Mouse (Mus musculus): Measurements from ENCODE around the gene Fxyd5. TPM values are rescaled to one million over a fixed set of nuclear protein-coding genes. Genes with fewer than 3 reads are reported as not detected.

The Fxyd5 gene
- polyA plus RNA-seq, 1 experiment from 2014 or later, result 10.2 TPM

DNA sequence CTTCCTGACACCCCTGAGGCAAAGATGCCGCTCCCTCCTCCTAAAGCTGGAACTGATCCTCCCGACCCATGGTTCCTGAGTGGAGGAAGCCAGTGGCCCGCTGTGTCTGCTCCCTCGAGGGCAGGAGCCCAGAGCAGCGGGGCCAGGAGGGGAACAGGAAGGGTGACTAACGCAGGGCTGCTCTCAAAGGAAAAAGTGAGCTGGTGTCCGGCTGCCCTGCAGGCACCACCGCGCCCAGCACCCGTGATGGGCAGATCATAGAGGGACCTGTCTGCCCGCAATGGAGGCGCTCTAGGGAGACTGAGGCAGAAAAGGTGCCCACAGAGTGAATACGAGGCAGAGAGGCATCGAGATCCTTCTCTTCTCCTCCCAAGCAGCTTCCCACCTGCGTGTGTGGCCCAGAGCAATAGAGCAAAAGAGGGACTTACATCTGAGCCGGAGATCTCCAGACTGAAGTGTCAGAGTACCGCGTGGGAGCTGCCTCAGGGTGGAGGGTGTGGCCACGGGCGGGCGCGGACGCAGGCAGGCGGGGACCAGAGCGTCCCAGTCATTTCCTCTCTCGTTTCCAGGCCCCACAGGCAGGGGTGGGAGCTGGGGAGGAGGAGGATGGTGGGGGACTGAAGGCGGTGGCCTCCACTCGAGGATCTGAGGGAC, 492 bp downstream of the Fxyd5 start:
- 3% methylated on average over 28 of the region's 28 CpGs for WGBS
- Histone ChIP-seq H3K27ac (ENCODE audit: low read depth, low read length) (no peak overlapping the region), H3K4me1 (replicated peaks; ENCODE audit: control insufficient read depth, insufficient read depth, low read length) (0 out of 2 replicates have a peak, but pooled peaks cover 2% of the 10 kb centered on the region), H3K27me3 (ENCODE audit: control insufficient read depth, insufficient read depth, low read length) (peaks cover 16% of the 10 kb centered on the region), H3K4me2 (ENCODE audit: low read depth, low read length, severe bottlenecking) (peak overlapping the region; percentile 39), H3K4me3 (ENCODE audit: low read depth, low read length) (no peak overlapping the region), H3K36me3 (ENCODE audit: control insufficient read depth, insufficient read depth, low read length) (no peaks in the 10 kb centered on the region), H3K9me3 (ENCODE audit: control insufficient read depth, low read length) (no peaks in the 10 kb centered on the region), H3K9ac (ENCODE audit: low read length) (no peak overlapping the region)
- ATAC-seq (replicated peaks; ENCODE audit: low FRiP score), result no peak
- DNase-seq (ENCODE audit: low spot score), result no peak

DNA sequence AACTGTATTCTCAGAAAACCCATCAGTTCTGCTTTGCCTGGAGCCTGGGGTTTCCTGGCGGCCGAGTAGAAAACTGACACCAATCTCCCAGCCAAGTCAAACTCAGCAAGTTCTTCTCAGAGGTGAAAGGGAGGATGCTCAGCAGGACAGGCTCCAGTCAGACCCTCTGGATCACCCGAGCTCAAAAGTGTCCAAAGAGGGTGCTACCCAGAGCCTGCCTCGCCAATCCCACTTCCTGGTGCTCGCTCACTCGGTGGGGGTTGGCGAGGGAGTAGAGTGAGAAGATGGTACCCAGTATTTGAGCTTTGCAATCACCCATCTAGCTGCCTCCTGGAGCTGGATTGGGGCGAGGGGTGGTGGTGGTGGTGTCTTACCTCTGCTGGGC, 1.3 kb downstream of the Fxyd5 start:
- no peak overlapping the region for H3K4me2 ChIP-seq (ENCODE audit: low read depth, low read length, severe bottlenecking)

DNA sequence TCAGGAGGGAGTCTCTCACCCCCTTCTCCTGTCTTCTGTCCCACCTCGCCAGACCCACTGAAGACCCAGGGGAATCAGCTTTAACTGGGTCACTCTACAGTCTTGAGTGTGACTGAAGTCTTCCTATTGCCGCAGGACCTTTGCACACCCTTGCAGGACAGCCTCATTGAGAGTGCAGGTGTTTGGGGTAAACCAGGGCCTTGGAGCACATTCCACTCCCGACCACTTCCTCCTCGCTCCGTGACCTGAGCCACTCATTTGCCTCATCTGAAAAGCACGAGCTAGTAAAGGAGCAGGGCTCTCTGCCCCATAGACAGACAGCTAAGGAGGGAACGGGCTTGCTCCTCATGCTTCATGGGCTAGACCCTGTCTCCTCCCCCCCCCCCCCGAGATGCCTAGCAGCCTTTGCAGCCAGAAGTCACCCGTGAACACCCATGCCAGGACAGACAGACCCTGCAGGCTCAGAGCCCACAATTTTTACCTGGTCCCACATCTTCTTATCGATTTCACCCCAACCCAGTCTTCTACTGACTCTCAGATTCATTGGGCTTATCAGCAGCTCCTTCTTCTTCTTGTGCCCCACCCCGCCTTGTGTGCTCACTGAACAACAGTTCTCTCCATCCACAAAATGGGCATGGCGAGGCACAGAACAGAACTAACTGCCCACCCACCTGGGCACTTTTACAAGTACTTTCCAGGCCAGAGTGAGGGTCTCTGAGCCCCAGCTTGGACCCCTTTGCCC, 1.8 kb downstream of the Fxyd5 start:
- 0 out of 2 replicates have a peak, but pooled peaks cover 2% of the 10 kb centered on the region for H3K4me1 ChIP-seq (replicated peaks; ENCODE audit: control insufficient read depth, insufficient read depth, low read length)
- no peak for DNase-seq (ENCODE audit: low spot score)
- H3K9me3 ChIP-seq (ENCODE audit: control insufficient read depth, low read length), result no peaks in the 10 kb centered on the region
- no peak for ATAC-seq (replicated peaks; ENCODE audit: low FRiP score)
- no peak overlapping the region for H3K4me2 ChIP-seq (ENCODE audit: low read depth, low read length, severe bottlenecking)
- peaks cover 16% of the 10 kb centered on the region for H3K27me3 ChIP-seq (ENCODE audit: control insufficient read depth, insufficient read depth, low read length)
- no peak overlapping the region for H3K27ac ChIP-seq (ENCODE audit: low read depth, low read length)
- no peaks in the 10 kb centered on the region for H3K36me3 ChIP-seq (ENCODE audit: control insufficient read depth, insufficient read depth, low read length)
- no peak overlapping the region for H3K4me3 ChIP-seq (ENCODE audit: low read depth, low read length)
- WGBS, result 83% methylated on average over 12 of the region's 12 CpGs
- no peak overlapping the region for H3K9ac ChIP-seq (ENCODE audit: low read length)

More for the DNA sequence above, 1.3 kb downstream of the Fxyd5 start:
- DNase-seq (ENCODE audit: low spot score), result no peak
- 0 out of 2 replicates have a peak, but pooled peaks cover 2% of the 10 kb centered on the region for H3K4me1 ChIP-seq (replicated peaks; ENCODE audit: control insufficient read depth, insufficient read depth, low read length)
- no peak for ATAC-seq (replicated peaks; ENCODE audit: low FRiP score)
- no peak overlapping the region for H3K27ac ChIP-seq (ENCODE audit: low read depth, low read length)
- no peak overlapping the region for H3K9ac ChIP-seq (ENCODE audit: low read length)
- H3K27me3 ChIP-seq (ENCODE audit: control insufficient read depth, insufficient read depth, low read length), result peaks cover 16% of the 10 kb centered on the region
- no peak overlapping the region for H3K4me3 ChIP-seq (ENCODE audit: low read depth, low read length)
- no peaks in the 10 kb centered on the region for H3K36me3 ChIP-seq (ENCODE audit: control insufficient read depth, insufficient read depth, low read length)
- H3K9me3 ChIP-seq (ENCODE audit: control insufficient read depth, low read length), result no peaks in the 10 kb centered on the region
- 38% methylated on average over 8 of the region's 8 CpGs for WGBS

DNA sequence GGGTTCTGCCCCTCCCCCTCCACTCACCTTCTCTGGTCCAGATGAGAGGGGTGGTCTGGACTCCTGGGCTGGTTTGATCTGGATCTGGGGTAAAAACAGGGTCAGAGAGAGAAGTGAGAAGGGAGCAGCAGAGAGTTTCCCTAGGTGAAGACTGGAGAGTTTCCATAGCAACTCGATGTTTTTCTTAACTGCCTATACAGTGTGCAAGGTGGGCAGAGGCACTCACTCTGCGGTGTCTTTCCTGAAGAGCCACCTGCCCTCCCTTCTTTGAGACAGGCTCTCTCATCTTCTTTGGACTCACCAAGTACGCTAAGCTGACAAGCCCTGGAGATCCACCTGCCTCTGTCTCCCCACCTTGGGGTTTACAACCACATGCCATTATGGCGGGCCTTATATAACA, 3.3 kb downstream of the Fxyd5 start:
- Histone ChIP-seq H3K36me3 (ENCODE audit: control insufficient read depth, insufficient read depth, low read length) (no peaks in the 10 kb centered on the region), H3K9ac (ENCODE audit: low read length) (no peak overlapping the region), H3K4me2 (ENCODE audit: low read depth, low read length, severe bottlenecking) (no peak overlapping the region), H3K4me3 (ENCODE audit: low read depth, low read length) (no peak overlapping the region), H3K9me3 (ENCODE audit: control insufficient read depth, low read length) (no peaks in the 10 kb centered on the region), H3K4me1 (replicated peaks; ENCODE audit: control insufficient read depth, insufficient read depth, low read length) (0 out of 2 replicates have a peak, but pooled peaks cover 2% of the 10 kb centered on the region), H3K27ac (ENCODE audit: low read depth, low read length) (no peak overlapping the region), H3K27me3 (ENCODE audit: control insufficient read depth, insufficient read depth, low read length) (peaks cover 16% of the 10 kb centered on the region)
- ATAC-seq (replicated peaks; ENCODE audit: low FRiP score) (no peak), DNase-seq (ENCODE audit: low spot score) (no peak)
- 93% methylated on average over 4 of the region's 4 CpGs for WGBS

DNA sequence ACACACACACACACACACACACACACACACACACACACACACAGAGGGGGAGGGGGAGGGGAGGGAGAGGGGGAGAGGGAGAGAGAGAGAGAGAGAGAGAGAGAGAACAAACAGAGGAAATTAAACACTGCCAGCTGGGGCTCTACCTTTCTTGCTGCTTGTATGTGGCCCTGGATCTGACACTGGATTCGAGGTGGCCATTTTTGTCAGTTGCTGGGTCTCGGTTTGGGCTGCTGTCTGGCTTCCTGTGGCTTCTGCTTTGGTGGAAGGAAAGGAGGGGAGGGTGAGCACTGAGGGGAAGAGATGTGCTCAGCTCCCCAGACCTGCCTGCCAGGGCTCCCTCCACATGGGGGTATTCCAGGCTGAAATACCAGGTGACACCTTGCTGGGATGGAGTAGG, 4.6 kb downstream of the Fxyd5 start:
- Histone ChIP-seq H3K4me3 (ENCODE audit: low read depth, low read length) (no peak overlapping the region), H3K36me3 (ENCODE audit: control insufficient read depth, insufficient read depth, low read length) (no peaks in the 10 kb centered on the region), H3K4me2 (ENCODE audit: low read depth, low read length, severe bottlenecking) (no peak overlapping the region), H3K27me3 (ENCODE audit: control insufficient read depth, insufficient read depth, low read length) (peaks cover 14% of the 10 kb centered on the region), H3K27ac (ENCODE audit: low read depth, low read length) (no peak overlapping the region), H3K4me1 (replicated peaks; ENCODE audit: control insufficient read depth, insufficient read depth, low read length) (0 out of 2 replicates have a peak, but pooled peaks cover 2% of the 10 kb centered on the region), H3K9me3 (ENCODE audit: control insufficient read depth, low read length) (no peaks in the 10 kb centered on the region), H3K9ac (ENCODE audit: low read length) (no peak overlapping the region)
- no peak for DNase-seq (ENCODE audit: low spot score)
- WGBS, result 63% methylated on average over 2 of the region's 2 CpGs
- no peak for ATAC-seq (replicated peaks; ENCODE audit: low FRiP score)

DNA sequence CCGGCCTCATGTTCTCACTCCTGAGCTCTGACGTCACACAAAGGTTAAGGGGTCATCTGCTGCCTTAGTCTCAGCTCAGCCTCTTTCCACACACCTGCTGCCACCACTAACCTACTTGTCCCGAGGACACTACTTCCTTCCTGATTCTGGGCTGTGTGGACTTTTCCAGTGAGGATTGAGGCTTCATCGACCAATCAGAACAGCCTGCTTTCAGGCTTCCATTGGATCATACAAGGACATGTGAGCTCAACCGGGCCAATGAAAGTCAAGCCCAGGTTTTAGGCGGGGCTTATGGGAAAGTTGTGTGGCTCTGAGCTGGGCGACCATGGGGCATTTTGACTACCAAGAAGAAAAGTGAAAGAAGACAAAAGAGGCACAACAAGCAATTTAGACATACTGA, 5.4 kb downstream of the Fxyd5 start:
- Histone ChIP-seq H3K4me2 (ENCODE audit: low read depth, low read length, severe bottlenecking) (no peak overlapping the region), H3K9ac (ENCODE audit: low read length) (no peak overlapping the region), H3K4me3 (ENCODE audit: low read depth, low read length) (no peak overlapping the region), H3K4me1 (replicated peaks; ENCODE audit: control insufficient read depth, insufficient read depth, low read length) (0 out of 2 replicates have a peak, but pooled peaks cover 2% of the 10 kb centered on the region), H3K9me3 (ENCODE audit: control insufficient read depth, low read length) (no peaks in the 10 kb centered on the region), H3K36me3 (ENCODE audit: control insufficient read depth, insufficient read depth, low read length) (no peaks in the 10 kb centered on the region), H3K27ac (ENCODE audit: low read depth, low read length) (no peak overlapping the region), H3K27me3 (ENCODE audit: control insufficient read depth, insufficient read depth, low read length) (peaks cover 6% of the 10 kb centered on the region)
- 89% methylated on average over 7 of the region's 7 CpGs for WGBS
- no peak for ATAC-seq (replicated peaks; ENCODE audit: low FRiP score)
- no peak for DNase-seq (ENCODE audit: low spot score)

DNA sequence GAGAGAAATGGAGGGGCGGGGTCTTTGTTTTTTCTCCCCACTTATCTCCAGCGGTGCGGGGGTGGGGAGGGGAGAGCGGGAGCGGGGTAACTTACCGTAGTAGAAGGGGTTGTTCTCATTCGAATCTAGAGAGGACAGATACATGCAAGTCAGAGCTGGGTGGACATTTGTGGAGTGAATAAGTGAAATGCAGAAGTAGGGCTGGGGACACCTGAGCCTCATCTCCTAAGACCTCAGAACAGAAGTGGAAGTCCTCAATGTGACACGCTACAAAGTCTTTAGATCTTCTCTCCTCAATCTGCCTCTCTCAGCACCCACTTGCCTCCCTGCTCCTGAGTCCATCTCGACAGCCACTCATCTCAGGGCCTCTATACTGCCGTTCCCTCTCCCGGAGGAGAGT, 7.0 kb downstream of the Fxyd5 start:
- Histone ChIP-seq H3K9ac (ENCODE audit: low read length) (no peak overlapping the region), H3K27ac (ENCODE audit: low read depth, low read length) (no peak overlapping the region), H3K9me3 (ENCODE audit: control insufficient read depth, low read length) (no peaks in the 10 kb centered on the region), H3K4me2 (ENCODE audit: low read depth, low read length, severe bottlenecking) (no peak overlapping the region), H3K4me1 (replicated peaks; ENCODE audit: control insufficient read depth, insufficient read depth, low read length) (no peaks in the 10 kb centered on the region), H3K27me3 (ENCODE audit: control insufficient read depth, insufficient read depth, low read length) (no peaks in the 10 kb centered on the region), H3K4me3 (ENCODE audit: low read depth, low read length) (no peak overlapping the region), H3K36me3 (ENCODE audit: control insufficient read depth, insufficient read depth, low read length) (no peaks in the 10 kb centered on the region)
- WGBS, result 82% methylated on average over 11 of the region's 11 CpGs
- ATAC-seq (replicated peaks; ENCODE audit: low FRiP score), result no peak
- no peak for DNase-seq (ENCODE audit: low spot score)

DNA sequence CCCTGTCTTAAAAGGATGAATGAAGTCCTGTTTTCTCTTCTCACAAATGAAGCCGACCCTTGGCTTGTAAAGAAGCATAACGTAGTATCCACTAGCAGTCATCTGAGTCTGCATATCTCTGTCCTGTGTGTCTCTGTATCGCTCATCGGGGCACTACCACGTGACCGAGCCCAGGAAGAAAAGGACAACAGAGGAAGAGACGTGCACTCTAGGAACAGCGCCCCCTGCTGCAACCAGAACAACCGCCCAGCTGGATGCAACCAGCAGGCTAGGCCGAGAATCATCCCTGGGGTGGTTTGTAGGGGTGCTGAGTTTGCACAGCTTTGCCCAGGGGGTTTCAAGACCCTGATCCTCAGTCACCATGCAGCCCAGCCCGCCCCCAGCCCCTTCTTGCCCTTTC, 7.5 kb downstream of the Fxyd5 start:
- Histone ChIP-seq H3K36me3 (ENCODE audit: control insufficient read depth, insufficient read depth, low read length) (no peaks in the 10 kb centered on the region), H3K9ac (ENCODE audit: low read length) (no peak overlapping the region), H3K27ac (ENCODE audit: low read depth, low read length) (no peak overlapping the region), H3K4me1 (replicated peaks; ENCODE audit: control insufficient read depth, insufficient read depth, low read length) (no peaks in the 10 kb centered on the region), H3K9me3 (ENCODE audit: control insufficient read depth, low read length) (no peaks in the 10 kb centered on the region), H3K27me3 (ENCODE audit: control insufficient read depth, insufficient read depth, low read length) (no peaks in the 10 kb centered on the region), H3K4me3 (ENCODE audit: low read depth, low read length) (no peak overlapping the region), H3K4me2 (ENCODE audit: low read depth, low read length, severe bottlenecking) (no peak overlapping the region)
- 65% methylated on average over 11 of the region's 11 CpGs for WGBS
- ATAC-seq (replicated peaks; ENCODE audit: low FRiP score) (no peak), DNase-seq (ENCODE audit: low spot score) (no peak)

All from forebrain, embryonic 11.5 days (tissue).